Mouse (Mus musculus) neural tube, embryonic 13.5 days (tissue): ENCODE data around the gene Hdhd3. TPM values are rescaled to one million over a fixed set of nuclear protein-coding genes. Genes with fewer than 3 reads are reported as not detected.
"Not testable (repeated sequence)": the region's sequence is repeated elsewhere in the genome, so short reads cannot be mapped to it uniquely, and the experiment has no call there.

ENCODE experiments used
- ATAC-seq: fragments of 200-750 bp; cut with Nextera tagmentation; 2 replicates; pipeline ENCODE4 v1.8.0; 2017; ENCODE audit warnings: low read depth, mild to moderate bottlenecking, moderate TSS enrichment, moderate library complexity
- H3K27ac ChIP-seq: fragments of 300-500 bp; sonication (generic); replicated peaks from 2 replicates; pipeline ENCODE4 v1.5.1; 2015; ENCODE audit warnings: moderate library complexity, mild to moderate bottlenecking, inconsistent platforms
- H3K27me3 ChIP-seq: fragments of 300-500 bp; sonication (generic); 2 replicates; pipeline ENCODE4 v1.6.1; 2015; ENCODE audit warnings: mild to moderate bottlenecking, inconsistent platforms
- H3K36me3 ChIP-seq: fragments of 300-500 bp; sonication (generic); 2 replicates; pipeline ENCODE4 v1.6.1; 2015; ENCODE audit warnings: mild to moderate bottlenecking, inconsistent platforms
- H3K4me1 ChIP-seq: fragments of 300-500 bp; sonication (generic); replicated peaks from 2 replicates; pipeline ENCODE4 v1.6.1; 2015; ENCODE audit warnings: inconsistent platforms
- H3K4me2 ChIP-seq: fragments of 300-500 bp; sonication (generic); 2 replicates; pipeline ENCODE4 v1.6.1; 2015; ENCODE audit warnings: inconsistent platforms, mild to moderate bottlenecking, moderate library complexity
- H3K4me3 ChIP-seq: fragments of 300-500 bp; sonication (generic); 2 replicates; pipeline ENCODE4 v1.5.1; 2015; ENCODE audit warnings: mild to moderate bottlenecking, inconsistent platforms
- H3K9ac ChIP-seq: fragments of 300-500 bp; sonication (generic); 2 replicates; pipeline ENCODE4 v1.6.1; 2015; ENCODE audit warnings: moderate library complexity, mild to moderate bottlenecking, inconsistent platforms
- H3K9me3 ChIP-seq: fragments of 300-500 bp; sonication (generic); 2 replicates; pipeline ENCODE4 v1.6.1; 2016; ENCODE audit warnings: inconsistent platforms
- WGBS: fragments of 180-500 bp; shearing (Covaris S2); methylation state at CpG from one replicate; pipeline ENCODE4 v1.1.7; 2015; 5-methylcytosine and 5-hydroxymethylcytosine counted together
- polyA plus RNA-seq: library from polyadenylated mRNA; unstranded; fragments of >200 nt; fragmentation: Nextera tagmentation; extraction: Ambion mirVana; gene quantifications from 2 replicates; pipeline ENCODE4 v1.2.1, GENCODE M21; 2015

Hdhd3 gene
- polyA plus RNA-seq, 1 experiment from 2014 or later = 14.2 TPM

DNA sequence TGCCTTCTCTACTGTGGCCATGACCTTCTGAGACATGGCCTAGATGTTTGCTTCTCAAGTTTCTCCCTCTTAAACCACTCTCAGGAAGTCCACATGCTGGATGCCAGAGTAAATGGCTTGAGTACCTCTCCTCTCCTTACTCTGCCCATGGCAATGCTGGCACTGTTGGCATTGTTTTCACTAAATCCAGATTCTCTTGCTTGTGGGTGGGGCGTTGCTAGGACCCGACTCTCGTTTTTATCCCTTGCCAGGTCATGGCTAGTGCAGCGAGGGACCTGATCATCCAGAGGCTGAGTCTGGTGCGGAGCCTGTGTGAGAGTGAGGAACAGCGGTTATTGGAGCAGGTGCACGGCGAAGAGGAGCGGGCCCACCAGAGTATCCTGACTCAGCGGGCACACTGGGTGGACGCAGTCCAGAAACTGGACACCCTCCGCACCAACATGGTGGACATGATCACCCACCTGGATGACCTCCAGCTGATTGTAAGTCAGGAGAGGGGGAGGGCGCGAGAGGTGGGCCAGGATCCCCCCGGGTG is 17.0 kb downstream of the Hdhd3 start:
- Histone ChIP-seq H3K9me3 (no peaks in the 10 kb centered on the region), H3K9ac (no peak overlapping the region), H3K27me3 (peaks cover 11% of the 10 kb centered on the region), H3K36me3 (no peaks in the 10 kb centered on the region), H3K4me3 (no peak overlapping the region), H3K27ac (no peak overlapping the region), H3K4me1 (no peaks in the 10 kb centered on the region), H3K4me2 (no peak overlapping the region)
- ATAC-seq = no peak
- WGBS = 94% methylated on average over 15 of the region's 15 CpGs

DNA sequence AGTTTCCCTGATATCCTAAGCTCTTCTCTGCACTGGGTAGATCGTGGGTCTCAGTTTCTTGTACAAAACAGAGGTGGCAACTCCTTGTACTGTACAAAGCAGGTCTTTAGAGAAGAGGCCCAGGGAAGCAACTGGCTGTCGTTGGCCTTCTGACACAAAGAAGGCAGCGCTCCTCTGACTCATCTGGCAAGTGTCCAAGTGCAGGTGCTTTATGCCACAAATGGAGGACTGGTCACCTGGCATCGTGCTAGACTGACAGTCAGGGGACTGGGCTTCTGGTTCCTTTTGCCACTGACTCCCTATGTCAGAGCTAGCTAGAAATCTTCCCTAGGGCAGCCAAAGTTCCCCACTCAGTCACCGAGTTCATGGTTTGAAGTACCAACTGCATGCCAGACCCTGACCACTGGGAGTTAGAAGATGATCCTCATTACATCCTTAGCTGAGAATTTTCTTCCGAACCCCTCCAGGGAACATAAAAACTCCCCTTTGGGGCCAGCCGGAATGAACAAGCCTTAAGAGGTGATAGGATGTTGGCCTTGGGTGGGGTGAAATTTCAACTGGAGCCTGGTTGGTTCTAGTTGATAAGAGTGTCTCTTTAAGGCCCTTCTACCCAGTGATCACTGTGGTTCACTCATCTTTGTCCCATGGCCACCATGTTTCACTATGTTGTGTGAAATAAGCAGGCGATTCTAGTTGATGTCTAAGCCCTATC is 17.7 kb downstream of the Hdhd3 start:
- Histone ChIP-seq H3K27ac (no peak overlapping the region), H3K27me3 (peaks cover 16% of the 10 kb centered on the region), H3K4me2 (no peak overlapping the region), H3K4me1 (no peaks in the 10 kb centered on the region; the same call in 1 of the 2 replicates), H3K9me3 (no peaks in the 10 kb centered on the region), H3K9ac (no peak overlapping the region), H3K4me3 (no peak overlapping the region), H3K36me3 (no peaks in the 10 kb centered on the region)
- no peak for ATAC-seq
- WGBS = 89% methylated on average over 8 of the region's 8 CpGs

DNA sequence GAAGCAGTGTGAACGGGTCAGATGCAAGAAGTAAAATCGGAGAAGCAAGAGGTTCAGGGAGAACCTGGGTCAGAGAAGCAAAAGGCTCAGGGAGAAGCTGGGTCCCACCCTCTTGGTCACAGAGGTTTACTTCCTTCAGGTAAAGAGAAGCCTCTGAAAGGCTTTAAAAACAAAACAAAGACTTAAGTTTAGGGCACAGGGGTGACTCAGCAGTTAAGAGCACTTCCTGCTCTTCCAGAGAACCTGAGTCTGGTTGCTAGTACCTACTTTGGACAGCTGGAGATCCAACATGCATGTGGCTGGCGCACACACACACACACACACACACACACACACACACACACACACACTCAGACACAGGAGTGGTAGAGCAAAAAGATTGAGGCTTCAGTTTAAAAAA is 18.3 kb downstream of the Hdhd3 start:
- Histone ChIP-seq H3K4me1 (peaks cover 2% of the 10 kb centered on the region), H3K9me3 (no peaks in the 10 kb centered on the region), H3K9ac (no peak overlapping the region), H3K27ac (no peak overlapping the region), H3K36me3 (no peaks in the 10 kb centered on the region), H3K4me3 (no peak overlapping the region), H3K27me3 (peaks cover 23% of the 10 kb centered on the region), H3K4me2 (no peak overlapping the region)
- ATAC-seq = no peak
- WGBS = 88% methylated on average over 3 of the region's 3 CpGs

DNA sequence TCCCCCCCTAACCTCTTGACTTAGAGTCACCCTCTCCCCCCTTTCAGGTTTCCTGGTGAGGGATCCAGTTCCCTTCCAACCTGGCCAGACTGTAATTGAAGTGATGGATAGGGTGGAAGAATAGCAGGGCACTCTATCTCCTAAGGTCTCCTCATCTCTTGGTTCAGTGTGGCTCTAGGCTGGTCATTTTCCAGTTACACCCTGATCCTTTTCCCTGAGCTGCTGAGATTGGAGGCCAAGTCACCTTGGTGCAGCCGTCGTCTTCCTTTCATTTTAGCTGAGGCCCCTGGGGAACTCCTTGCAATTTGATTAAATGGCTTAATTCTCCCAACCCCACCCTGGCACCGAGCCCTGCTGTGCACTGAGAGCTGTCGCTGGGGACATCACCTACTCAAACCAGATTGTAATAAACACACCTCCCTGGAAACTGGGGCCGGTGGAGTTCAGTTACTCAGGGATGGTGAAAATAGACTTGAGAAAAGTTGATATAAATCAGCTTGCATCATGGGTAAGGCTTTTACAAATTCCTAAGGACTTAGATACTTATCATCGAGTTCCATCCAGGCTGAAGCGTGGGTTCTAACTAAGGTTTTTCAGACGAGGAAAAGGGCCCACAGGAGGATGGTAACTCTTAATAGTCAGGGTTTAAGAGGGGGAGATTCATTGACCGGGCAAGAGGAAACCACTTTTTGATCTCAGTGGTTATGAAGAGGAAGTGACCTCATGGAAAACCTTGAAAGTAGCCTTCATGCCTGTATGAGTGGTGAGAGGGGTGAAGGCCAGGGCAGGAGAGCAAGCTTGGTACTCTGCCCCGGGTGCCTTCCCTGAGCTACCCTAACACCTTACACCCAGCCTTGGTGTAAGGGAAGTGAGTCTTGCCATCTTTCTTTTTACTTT is 22.3 kb downstream of the Hdhd3 start:
- WGBS = 46% methylated on average over 10 of the region's 10 CpGs
- no peak for ATAC-seq

DNA sequence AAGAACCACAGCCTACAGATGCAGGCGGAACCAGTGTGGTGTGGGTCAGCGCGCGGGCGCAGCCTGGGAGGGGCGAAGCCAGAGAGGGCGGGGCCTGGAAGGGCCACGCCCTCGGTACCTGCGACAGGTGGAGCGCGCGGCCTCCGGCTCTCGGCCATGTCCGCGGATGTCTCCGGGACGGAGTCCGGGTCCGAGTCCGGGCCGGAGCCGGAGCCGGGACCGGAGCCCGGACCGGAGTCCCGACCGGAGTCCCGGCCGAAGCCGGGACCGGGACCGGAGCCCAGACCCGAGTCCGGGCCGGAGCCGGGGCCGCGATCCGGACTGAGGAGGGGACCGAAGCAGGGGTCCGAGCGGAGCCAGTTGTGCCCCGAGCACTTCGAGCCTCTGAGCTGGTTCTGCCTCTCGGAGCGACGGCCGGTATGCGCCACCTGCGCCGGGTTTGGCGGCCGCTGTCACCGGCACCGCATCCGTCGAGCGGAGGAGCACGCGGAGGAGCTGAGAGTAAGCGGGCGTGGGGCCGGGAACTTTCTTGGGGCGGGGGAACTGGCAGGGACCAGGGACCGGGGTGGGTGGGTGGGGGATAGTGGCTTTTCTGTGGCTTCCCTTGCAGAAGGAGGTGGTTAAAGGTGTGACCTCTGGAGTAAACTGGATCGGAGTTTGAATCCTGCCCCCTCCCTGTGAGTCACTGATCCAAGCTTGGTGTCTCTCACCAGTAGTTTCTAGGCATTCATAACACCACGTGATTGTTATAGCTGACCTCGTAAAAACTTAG is 23.1 kb downstream of the Hdhd3 start, which contains the start of gene Bspry:
Gene Bspry, plus strand, starts transcription at position 117 of the 772 bp plus-strand sequence.
- 2% methylated on average over 71 of the region's 71 CpGs for WGBS
- Histone ChIP-seq H3K4me3 (peak within 1 kb of the TSS; percentile 43), H3K27me3 (peaks cover 60% of the 10 kb centered on the region), H3K9ac (peak within 1 kb of the TSS; percentile 50), H3K36me3 (no peaks in the 10 kb centered on the region), H3K27ac (no peak within 1 kb of the TSS), H3K4me2 (peak within 1 kb of the TSS; percentile 73), H3K9me3 (no peaks in the 10 kb centered on the region), H3K4me1 (peaks cover 13% of the 10 kb centered on the region)
- ATAC-seq = peak; percentile 70

More for the DNA sequence above, 22.3 kb downstream of the Hdhd3 start:
- no peak overlapping the region for H3K4me3 ChIP-seq
- H3K27ac ChIP-seq = no peak overlapping the region
- no peaks in the 10 kb centered on the region for H3K9me3 ChIP-seq
- H3K36me3 ChIP-seq = no peaks in the 10 kb centered on the region
- H3K4me1 ChIP-seq = peaks cover 13% of the 10 kb centered on the region
- H3K9ac ChIP-seq = no peak overlapping the region
- no peak overlapping the region for H3K4me2 ChIP-seq
- peaks cover 54% of the 10 kb centered on the region for H3K27me3 ChIP-seq

DNA sequence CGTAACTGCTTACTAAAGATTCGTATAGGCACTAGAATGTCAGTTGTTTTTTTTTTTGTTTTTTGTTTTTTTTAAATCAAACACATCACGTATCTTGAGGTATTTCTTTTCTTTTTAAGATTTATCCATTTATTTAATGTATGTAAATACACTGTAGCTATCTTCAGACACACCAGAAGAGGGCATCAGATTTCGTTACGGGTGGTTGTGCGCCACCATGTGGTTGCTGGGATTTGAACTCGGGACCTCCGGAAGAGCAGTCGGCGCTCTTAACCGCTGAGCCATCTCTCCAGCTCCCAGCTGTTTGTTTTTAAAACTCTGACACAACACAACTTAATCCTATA is 23.7 kb downstream of the Hdhd3 start:
- Histone ChIP-seq H3K4me2 (peak overlapping the region; percentile 73), H3K4me3 (peak overlapping the region; percentile 43), H3K9ac (peak overlapping the region; percentile 50), H3K27me3 (peaks cover 61% of the 10 kb centered on the region), H3K4me1 (peaks cover 13% of the 10 kb centered on the region)
- WGBS = 14% methylated on average over 11 of the region's 11 CpGs
- not testable (repeated sequence) for H3K36me3 ChIP-seq, H3K9me3 ChIP-seq, H3K27ac ChIP-seq, ATAC-seq

DNA sequence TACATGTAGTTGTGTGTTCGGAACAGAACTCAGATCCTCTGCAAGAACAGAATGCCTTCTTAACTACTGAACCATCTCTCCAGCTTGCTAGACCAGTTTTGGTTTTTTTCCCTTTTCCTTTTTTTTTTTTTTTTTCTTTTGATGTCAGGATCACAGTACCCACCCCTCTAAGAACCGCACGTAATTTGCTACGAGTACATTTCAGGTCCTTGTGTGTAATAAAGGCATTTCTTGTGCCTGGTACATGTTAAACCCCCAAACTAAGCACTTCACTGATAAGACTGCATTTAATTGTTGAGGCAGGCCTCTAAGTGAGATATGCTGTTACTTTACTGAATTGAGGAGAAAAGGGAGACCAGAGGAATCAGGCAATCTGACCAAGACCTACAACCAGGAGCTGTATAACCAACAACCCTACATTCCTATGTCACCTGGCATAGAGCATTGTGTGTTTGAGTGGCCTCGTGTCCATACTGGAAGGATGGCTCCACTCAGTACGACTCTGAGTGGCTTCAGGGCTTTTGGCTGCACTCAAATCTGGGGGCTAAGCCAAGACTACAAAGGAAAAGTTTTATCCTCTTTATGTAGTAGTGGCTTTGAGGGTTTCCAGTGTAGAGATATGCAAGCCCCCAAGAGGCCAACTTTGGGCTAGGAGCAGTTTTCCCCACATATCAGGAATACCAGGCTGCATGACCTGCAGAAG is 25.6 kb downstream of the Hdhd3 start:
- Histone ChIP-seq H3K9ac (no peak overlapping the region), H3K4me1 (peaks cover 13% of the 10 kb centered on the region), H3K4me3 (no peak overlapping the region), H3K27me3 (peaks cover 64% of the 10 kb centered on the region), H3K4me2 (no peak overlapping the region), H3K27ac (no peak overlapping the region), H3K36me3 (no peaks in the 10 kb centered on the region), H3K9me3 (no peaks in the 10 kb centered on the region)
- WGBS = 86% methylated on average over 6 of the region's 6 CpGs
- ATAC-seq = no peak

DNA sequence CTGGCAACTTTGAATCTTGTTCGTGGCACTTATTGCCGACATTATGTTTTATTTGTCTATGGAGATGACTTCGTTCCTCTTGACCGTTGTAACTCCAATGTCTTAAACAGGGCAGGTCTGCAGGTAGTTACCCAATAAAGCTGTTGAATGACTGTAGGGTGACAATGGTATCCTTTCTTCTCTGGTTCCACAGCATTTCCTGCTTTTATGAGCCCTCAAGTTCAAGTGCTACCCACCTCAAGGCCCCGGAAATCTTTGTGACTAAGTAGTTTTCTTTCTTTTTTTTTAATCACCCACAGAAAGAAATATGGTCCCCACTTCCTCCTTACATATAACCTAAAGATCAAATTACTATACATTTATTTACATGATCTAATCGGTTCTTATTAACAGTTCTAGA is 27.5 kb downstream of the Hdhd3 start:
- no peak overlapping the region for H3K9ac ChIP-seq
- peaks cover 13% of the 10 kb centered on the region for H3K4me1 ChIP-seq
- no peaks in the 10 kb centered on the region for H3K9me3 ChIP-seq
- H3K36me3 ChIP-seq = no peaks in the 10 kb centered on the region
- no peak overlapping the region for H3K4me2 ChIP-seq
- ATAC-seq = no peak
- H3K4me3 ChIP-seq = no peak overlapping the region
- H3K27me3 ChIP-seq = peaks cover 51% of the 10 kb centered on the region
- WGBS = 91% methylated on average over 6 of the region's 6 CpGs
- H3K27ac ChIP-seq = no peak overlapping the region

DNA sequence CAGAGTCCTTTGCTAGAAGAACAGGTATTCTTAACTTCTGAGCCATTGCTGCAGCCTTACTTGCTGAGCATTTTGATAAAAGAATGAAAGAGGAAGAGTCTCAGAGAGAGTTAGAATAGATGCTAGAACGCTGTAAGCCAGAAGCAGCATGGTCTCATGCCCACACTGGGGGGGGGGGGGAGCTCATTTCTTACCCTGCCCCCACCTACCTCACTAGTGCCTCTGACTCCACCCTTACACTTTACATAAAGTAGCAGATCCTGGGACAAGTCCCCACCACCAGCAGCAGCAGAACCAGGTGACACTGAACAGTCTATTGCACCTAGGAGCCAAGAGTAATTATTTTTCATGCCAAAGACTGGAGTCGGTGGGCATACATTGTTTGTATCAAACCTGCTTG is 28.1 kb downstream of the Hdhd3 start:
- Histone ChIP-seq H3K4me3 (no peak overlapping the region), H3K4me1 (peaks cover 17% of the 10 kb centered on the region), H3K9ac (no peak overlapping the region), H3K27me3 (peaks cover 44% of the 10 kb centered on the region), H3K4me2 (no peak overlapping the region), H3K9me3 (no peaks in the 10 kb centered on the region), H3K27ac (no peak overlapping the region), H3K36me3 (no peaks in the 10 kb centered on the region)
- ATAC-seq = no peak
- 79% methylated on average over 2 of the region's 2 CpGs for WGBS

DNA sequence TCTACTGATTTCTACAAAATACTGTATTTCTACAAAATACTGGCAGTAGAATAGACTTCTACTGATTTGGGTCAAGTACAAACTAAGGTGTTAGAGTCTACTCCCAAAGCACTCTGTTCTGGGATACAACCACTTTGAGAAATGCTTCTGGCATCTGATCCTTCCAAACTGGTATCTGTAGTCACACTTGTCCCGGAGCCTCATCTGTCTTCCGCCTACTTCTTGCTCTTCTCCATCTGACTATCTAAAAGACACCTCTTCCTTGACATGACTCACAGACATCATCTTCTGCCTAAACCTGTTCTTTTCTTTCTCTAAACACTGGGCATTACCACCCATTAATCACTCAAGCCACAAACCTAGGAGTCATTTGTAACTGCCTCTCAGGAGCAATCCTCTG is 31.2 kb downstream of the Hdhd3 start:
- Histone ChIP-seq H3K27me3 (peaks cover 16% of the 10 kb centered on the region; the same call in 1 of the 2 replicates), H3K4me1 (peaks cover 6% of the 10 kb centered on the region), H3K27ac (no peak overlapping the region), H3K36me3 (no peaks in the 10 kb centered on the region), H3K9me3 (no peaks in the 10 kb centered on the region), H3K4me2 (no peak overlapping the region), H3K4me3 (no peak overlapping the region), H3K9ac (no peak overlapping the region)
- ATAC-seq = no peak
- 92% methylated on average over 2 of the region's 2 CpGs for WGBS

DNA sequence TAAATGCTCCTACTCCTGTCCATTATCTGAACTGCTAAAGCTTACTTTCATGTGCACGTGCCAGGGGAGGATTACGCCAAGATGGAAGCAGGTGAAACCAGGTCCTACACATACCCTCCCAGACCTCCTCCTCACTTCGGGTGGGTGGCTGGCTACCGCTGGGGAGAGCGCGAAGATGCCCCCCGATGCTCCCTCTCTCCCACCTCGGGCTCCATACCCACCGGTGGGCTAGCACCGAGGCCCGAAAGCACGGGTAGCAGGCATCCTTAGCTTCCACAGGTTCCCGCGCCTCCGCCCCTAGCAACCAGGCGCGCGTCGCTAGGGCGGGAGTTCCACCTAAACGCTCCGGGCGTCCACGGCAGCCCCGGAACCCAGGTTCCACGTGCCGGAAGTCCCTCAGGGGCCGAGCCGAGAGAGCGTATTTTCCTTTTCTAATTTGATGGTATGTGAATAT is 32.6 kb downstream of the Hdhd3 start, which contains the start of gene Wdr31:
Gene Wdr31, minus strand, starts transcription at position 299 of the 454 bp plus-strand sequence.
- Histone ChIP-seq H3K4me2 (peak within 1 kb of the TSS; percentile 78), H3K9me3 (no peaks in the 10 kb centered on the region), H3K9ac (peak within 1 kb of the TSS; percentile 74), H3K4me3 (peak within 1 kb of the TSS; percentile 63), H3K4me1 (peaks cover 6% of the 10 kb centered on the region), H3K27ac (0 out of 2 replicates have a peak within 1 kb of the TSS, but pooled peaks have one; percentile 28), H3K36me3 (no peaks in the 10 kb centered on the region), H3K27me3 (0 out of 2 replicates have a peak, but pooled peaks cover 9% of the 10 kb centered on the region)
- ATAC-seq = peak; percentile 90
- under 1% methylated on average over 30 of the region's 30 CpGs for whole genome bisulfite sequencing
